Mouse (Mus musculus) lung, embryonic 16.5 days (tissue): ENCODE results near the gene Arhgap23. TPM values are rescaled to one million over a fixed set of nuclear protein-coding genes. Genes with fewer than 3 reads are reported as not detected.

Experiments
- ATAC-seq: fragments of 200-750 bp; cut with Nextera tagmentation; 2 replicates; pipeline ENCODE4 v1.8.0; 2017; ENCODE audit warnings: low read depth, mild to moderate bottlenecking, moderate library complexity
- H3K27ac ChIP-seq: fragments of 300-500 bp; sonication (generic); 2 replicates; pipeline ENCODE4 v1.5.1; 2014; ENCODE audit warnings: mild to moderate bottlenecking, control low read depth, low read length
- H3K27me3 ChIP-seq: fragments of 300-500 bp; sonication (generic); 2 replicates; pipeline ENCODE4 v1.6.1; 2014; ENCODE audit warnings: low read depth, low read length, mixed read lengths; ENCODE audit not compliant: control insufficient read depth, insufficient read depth
- H3K36me3 ChIP-seq: fragments of 300-500 bp; sonication (generic); 2 replicates; pipeline ENCODE4 v1.6.1; 2014; ENCODE audit warnings: low read length; ENCODE audit not compliant: control insufficient read depth, insufficient read depth
- H3K4me1 ChIP-seq: fragments of 300-500 bp; sonication (generic); replicated peaks from 2 replicates; pipeline ENCODE4 v1.6.1; 2014; ENCODE audit warnings: low read length, mixed read lengths; ENCODE audit not compliant: control insufficient read depth, insufficient read depth
- H3K4me2 ChIP-seq: fragments of 300-500 bp; sonication (generic); 2 replicates; pipeline ENCODE4 v1.6.1; 2014; ENCODE audit warnings: low read depth, low read length, control low read depth
- H3K4me3 ChIP-seq: fragments of 300-500 bp; sonication (generic); 2 replicates; pipeline ENCODE4 v1.5.1; 2014; ENCODE audit warnings: mild to moderate bottlenecking, low read length, control low read depth
- H3K9ac ChIP-seq: fragments of 300-500 bp; sonication (generic); 2 replicates; pipeline ENCODE4 v1.6.1; 2014; ENCODE audit warnings: low read length, control low read depth
- H3K9me3 ChIP-seq: fragments of 300-500 bp; sonication (generic); 2 replicates; pipeline ENCODE4 v1.6.1; 2016; ENCODE audit warnings: low read length; ENCODE audit not compliant: control insufficient read depth
- WGBS: fragments of 180-500 bp; shearing (Covaris S2); extraction: QIAGEN DNeasy Blood & Tissue Kit; methylation state at CpG from one replicate; pipeline ENCODE4 v1.1.7; 2014; 5-methylcytosine and 5-hydroxymethylcytosine counted together
- polyA plus RNA-seq: library from polyadenylated mRNA; unstranded; fragments of >200 nt; fragmentation: Nextera tagmentation; extraction: Ambion mirVana; gene quantifications from 2 replicates; pipeline ENCODE4 v1.2.1, GENCODE M21; 2015

The Arhgap23 gene
- polyA plus RNA-seq, 1 experiment from 2014 or later, result 5.2 TPM

GRCm38 (mm10) chr11:97500720-97501448, 85.6 kb downstream of the Arhgap23 start:
- Histone ChIP-seq H3K27ac (no peak overlapping the region), H3K4me2 (peak overlapping the region; percentile 46), H3K27me3 (peaks cover 13% of the 10 kb centered on the region; the same call in 1 of the 2 replicates), H3K4me3 (peak overlapping the region; percentile 25), H3K9ac (no peak overlapping the region), H3K4me1 (peaks cover 5% of the 10 kb centered on the region; the same call in 1 of the 2 replicates), H3K36me3 (peaks cover 4% of the 10 kb centered on the region; the same call in 1 of the 2 replicates), H3K9me3 (no peaks in the 10 kb centered on the region)
- no peak; the same call in 1 of the 2 replicates for ATAC-seq
- 37% methylated on average over 51 of the region's 51 CpGs for WGBS

GRCm38 (mm10) chr11:97502383-97502782, 87.0 kb downstream of the Arhgap23 start:
- WGBS, result 40% methylated on average over 9 of the region's 9 CpGs
- H3K9ac ChIP-seq, result no peak overlapping the region
- peaks cover 5% of the 10 kb centered on the region; the same call in 1 of the 2 replicates for H3K4me1 ChIP-seq
- ATAC-seq, result peak; percentile 53
- no peak overlapping the region for H3K4me2 ChIP-seq
- no peaks in the 10 kb centered on the region for H3K9me3 ChIP-seq
- peaks cover 2% of the 10 kb centered on the region; the same call in 1 of the 2 replicates for H3K36me3 ChIP-seq
- H3K4me3 ChIP-seq, result no peak overlapping the region
- H3K27ac ChIP-seq, result no peak overlapping the region
- H3K27me3 ChIP-seq, result peaks cover 13% of the 10 kb centered on the region; the same call in 1 of the 2 replicates

- Histone ChIP-seq H3K4me3 (no peak overlapping the region), H3K9ac (no peak overlapping the region), H3K27ac (no peak overlapping the region), H3K36me3 (no peaks in the 10 kb centered on the region; the same call in 1 of the 2 replicates), H3K4me2 (no peak overlapping the region), H3K27me3 (peaks cover 13% of the 10 kb centered on the region; the same call in 1 of the 2 replicates), H3K9me3 (no peaks in the 10 kb centered on the region), H3K4me1 (peaks cover 5% of the 10 kb centered on the region; the same call in 1 of the 2 replicates)
- ATAC-seq, result no peak
- WGBS, result 78% methylated on average over 4 of the region's 4 CpGs
Measured at GRCm38 (mm10) chr11:97502846-97503245, 87.5 kb downstream of the Arhgap23 start.

GRCm38 (mm10) chr11:97505784-97506183, 90.5 kb downstream of the Arhgap23 start:
- Histone ChIP-seq H3K4me3 (no peak overlapping the region), H3K4me1 (no peaks in the 10 kb centered on the region), H3K27ac (no peak overlapping the region), H3K36me3 (no peaks in the 10 kb centered on the region; the same call in 1 of the 2 replicates), H3K9ac (no peak overlapping the region), H3K4me2 (no peak overlapping the region), H3K9me3 (no peaks in the 10 kb centered on the region), H3K27me3 (peaks cover 5% of the 10 kb centered on the region; the same call in 1 of the 2 replicates)
- no peak for ATAC-seq
- 56% methylated on average over 4 of the region's 4 CpGs for WGBS

GRCm38 (mm10) chr11:97506331-97506730, 91.0 kb downstream of the Arhgap23 start:
- no peak for ATAC-seq
- Histone ChIP-seq H3K27ac (no peak overlapping the region), H3K4me2 (no peak overlapping the region), H3K4me1 (no peaks in the 10 kb centered on the region; the same call in 1 of the 2 replicates), H3K9ac (no peak overlapping the region), H3K27me3 (peaks cover under 1% of the 10 kb centered on the region; the same call in 1 of the 2 replicates), H3K36me3 (no peaks in the 10 kb centered on the region), H3K9me3 (no peaks in the 10 kb centered on the region), H3K4me3 (no peak overlapping the region)
- WGBS, result 36% methylated on average over 8 of the region's 8 CpGs

GRCm38 (mm10) chr11:97508198-97508597, 92.9 kb downstream of the Arhgap23 start:
- H3K9me3 ChIP-seq, result no peaks in the 10 kb centered on the region
- no peaks in the 10 kb centered on the region for H3K36me3 ChIP-seq
- no peak overlapping the region for H3K4me3 ChIP-seq
- H3K4me1 ChIP-seq, result peaks cover 6% of the 10 kb centered on the region; the same call in 1 of the 2 replicates
- no peak overlapping the region for H3K27ac ChIP-seq
- no peak overlapping the region for H3K4me2 ChIP-seq
- 54% methylated on average over 3 of the region's 3 CpGs for WGBS
- no peaks in the 10 kb centered on the region for H3K27me3 ChIP-seq
- H3K9ac ChIP-seq, result no peak overlapping the region
- no peak for ATAC-seq

GRCm38 (mm10) chr11:97509058-97509457, 93.7 kb downstream of the Arhgap23 start:
- WGBS, result 36% methylated on average over 5 of the region's 5 CpGs
- Histone ChIP-seq H3K27me3 (no peaks in the 10 kb centered on the region), H3K4me2 (no peak overlapping the region), H3K4me3 (no peak overlapping the region), H3K9me3 (no peaks in the 10 kb centered on the region), H3K9ac (no peak overlapping the region), H3K4me1 (peaks cover 6% of the 10 kb centered on the region; the same call in 1 of the 2 replicates), H3K36me3 (no peaks in the 10 kb centered on the region), H3K27ac (no peak overlapping the region)
- ATAC-seq, result no peak

GRCm38 (mm10) chr11:97509715-97510485, 94.6 kb downstream of the Arhgap23 start:
- H3K4me2 ChIP-seq, result no peak overlapping the region
- ATAC-seq, result no peak

More at GRCm38 (mm10) chr11:97509715-97510485, 94.6 kb downstream of the Arhgap23 start:
- Histone ChIP-seq H3K36me3 (no peaks in the 10 kb centered on the region), H3K9me3 (no peaks in the 10 kb centered on the region), H3K4me3 (no peak overlapping the region), H3K27ac (no peak overlapping the region), H3K4me1 (peaks cover 6% of the 10 kb centered on the region; the same call in 1 of the 2 replicates), H3K27me3 (no peaks in the 10 kb centered on the region), H3K9ac (no peak overlapping the region)
- 52% methylated on average over 22 of the region's 24 CpGs for WGBS
